Mouse (Mus musculus) monocyte, adult 5-6 weeks (primary cell): ENCODE results near the gene D330045A20Rik. TPM values are rescaled to one million over a fixed set of nuclear protein-coding genes. Genes with fewer than 3 reads are reported as not detected.
A peak's percentile ranks its signal among the peaks of the same experiment; 100 is the strongest.
"Not testable (repeated sequence)": the region's sequence is repeated elsewhere in the genome, so short reads cannot be mapped to it uniquely, and the experiment has no call there.

Experiments
- ATAC-seq: fragments of 153-309, 156-312 bp; replicated peaks from 2 replicates; pipeline ENCODE4 v1.8.0; 2017; ENCODE audit warnings: mild to moderate bottlenecking; ENCODE audit not compliant: low TSS enrichment, insufficient number of reproducible peaks, severe bottlenecking, poor library complexity, low FRiP score
- total RNA-seq: library from RNA; stranded (forward); fragments of 200-1000, 200-491, 200-594 nt; gene quantifications from 3 replicates; pipeline ENCODE4 v1.2.3, GENCODE M21; 2017

The D330045A20Rik gene
- total RNA-seq, 1 experiment from 2014 or later, result not detected

GRCm38 (mm10) chrX:139562255-139562924, 82.2 kb downstream of the D330045A20Rik start:
- ATAC-seq, result no peak

GRCm38 (mm10) chrX:139562925-139563461, 82.8 kb downstream of the D330045A20Rik start, which contains the start of gene Rnf128:
Gene Rnf128, plus strand, starts transcription at chrX:139563316.
- no peak for ATAC-seq

- ATAC-seq, result peak; percentile 68; the same call in 1 of the 2 replicates
Observed at GRCm38 (mm10) chrX:139570054-139570453, 89.9 kb downstream of the D330045A20Rik start.

- ATAC-seq, result no peak
Observed at GRCm38 (mm10) chrX:139578649-139579278, 98.6 kb downstream of the D330045A20Rik start.

- ATAC-seq, result no peak
Observed at GRCm38 (mm10) chrX:139583616-139584015, 103.4 kb downstream of the D330045A20Rik start.

GRCm38 (mm10) chrX:139586676-139587075, 106.5 kb downstream of the D330045A20Rik start:
- ATAC-seq, result not testable (repeated sequence)

GRCm38 (mm10) chrX:139596404-139596803, 116.2 kb downstream of the D330045A20Rik start:
- no peak for ATAC-seq

Other genes with a start within 250 kb of the D330045A20Rik start
- not detected in 3 replicates for gene Trap1a, start 146.7 kb upstream of the D330045A20Rik start, total RNA-seq
- gene Rnf128, start 82.9 kb downstream of the D330045A20Rik start, total RNA-seq, result 0.67 to 3.2 TPM (median 0.87 TPM) in 3 replicates
- 8.0 to 16.8 TPM (median 9.3 TPM) in 3 replicates for gene Tbc1d8b, start 204.6 kb downstream of the D330045A20Rik start, total RNA-seq
- gene Gm15013, start 234.1 kb downstream of the D330045A20Rik start, total RNA-seq, result 0.57 TPM in 1 of 3 replicates, not detected in the others